Mouse (Mus musculus) frontal cortex, postnatal 14 days (tissue): ENCODE results near the gene Gm10715.
"Not testable (repeated sequence)": the region's sequence is repeated elsewhere in the genome, so short reads cannot be mapped to it uniquely, and the experiment has no call there.

Experiments
- DNase-seq, 2 experiments: peaks; one replicate each; pipeline ENCODE4 v3.0.0; 2022; ENCODE audit warnings: low spot score in 2 of 2

Gene Gm10715

DNA sequence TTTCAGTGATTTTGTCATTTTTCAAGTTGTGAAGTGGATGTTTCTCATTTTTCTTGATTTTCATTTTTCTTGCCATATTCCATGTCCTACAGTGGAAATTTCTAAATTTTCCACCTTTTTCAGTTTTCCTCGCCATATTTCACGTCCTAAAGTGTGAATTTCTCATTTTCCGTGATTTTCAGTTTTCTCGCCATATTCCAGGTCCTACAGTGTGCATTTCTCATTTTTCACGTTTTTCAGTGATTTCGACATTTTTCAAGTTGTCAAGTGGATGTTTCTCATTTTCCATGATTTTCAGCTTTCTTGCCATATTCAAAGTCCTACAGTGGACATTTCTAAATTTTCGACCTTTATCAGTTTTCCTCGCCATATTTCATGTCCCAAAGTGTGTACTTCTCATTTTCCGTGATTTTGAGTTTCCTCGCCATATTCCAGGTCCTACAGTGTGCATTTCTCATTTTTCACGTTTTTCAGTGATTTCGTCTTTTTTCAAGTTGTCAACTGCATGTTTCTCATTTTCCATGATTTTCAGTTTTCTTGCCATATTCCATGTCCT lies 11.7 kb upstream of the Gm10715 start, which contains the start of gene Gm10717:
Gm10717 (plus strand) TSS at position 506 of the 556 bp plus-strand sequence.
- peak in 1 of 2 experiments; percentile 39 for DNase-seq

GRCm38 (mm10) chr9:3025653-3026052 lies 11.0 kb upstream of the Gm10715 start:
- peak; percentile 11 to 73 for DNase-seq

- not testable (repeated sequence) for DNase-seq
Observed at GRCm38 (mm10) chr9:3026136-3026535, 10.5 kb upstream of the Gm10715 start.

- not testable (repeated sequence) for DNase-seq
Observed at GRCm38 (mm10) chr9:3026741-3027140, 9.9 kb upstream of the Gm10715 start.

DNA sequence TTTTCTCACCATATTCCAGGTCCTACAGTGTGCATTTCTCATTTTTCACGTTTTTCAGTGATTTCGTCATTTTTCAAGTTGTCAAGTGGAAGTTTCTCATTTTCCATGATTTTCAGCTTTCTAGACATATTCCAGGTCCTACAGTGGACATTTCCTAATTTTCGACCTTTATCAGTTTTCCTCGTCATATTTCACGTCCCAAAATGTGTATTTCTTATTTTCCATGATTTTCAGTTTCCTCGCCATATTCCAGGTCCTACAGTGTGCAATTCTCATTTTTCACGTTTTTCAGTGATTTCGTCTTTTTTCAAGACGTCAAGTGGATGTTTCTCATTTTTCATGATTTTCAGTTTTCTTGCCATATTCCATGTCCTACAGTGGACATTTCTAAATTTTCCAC lies 9.5 kb upstream of the Gm10715 start:
- DNase-seq: not testable (repeated sequence)

GRCm38 (mm10) chr9:3029276-3030000 lies 7.2 kb upstream of the Gm10715 start:
- peak in 1 of 2 experiments; percentile 55 for DNase-seq

DNA sequence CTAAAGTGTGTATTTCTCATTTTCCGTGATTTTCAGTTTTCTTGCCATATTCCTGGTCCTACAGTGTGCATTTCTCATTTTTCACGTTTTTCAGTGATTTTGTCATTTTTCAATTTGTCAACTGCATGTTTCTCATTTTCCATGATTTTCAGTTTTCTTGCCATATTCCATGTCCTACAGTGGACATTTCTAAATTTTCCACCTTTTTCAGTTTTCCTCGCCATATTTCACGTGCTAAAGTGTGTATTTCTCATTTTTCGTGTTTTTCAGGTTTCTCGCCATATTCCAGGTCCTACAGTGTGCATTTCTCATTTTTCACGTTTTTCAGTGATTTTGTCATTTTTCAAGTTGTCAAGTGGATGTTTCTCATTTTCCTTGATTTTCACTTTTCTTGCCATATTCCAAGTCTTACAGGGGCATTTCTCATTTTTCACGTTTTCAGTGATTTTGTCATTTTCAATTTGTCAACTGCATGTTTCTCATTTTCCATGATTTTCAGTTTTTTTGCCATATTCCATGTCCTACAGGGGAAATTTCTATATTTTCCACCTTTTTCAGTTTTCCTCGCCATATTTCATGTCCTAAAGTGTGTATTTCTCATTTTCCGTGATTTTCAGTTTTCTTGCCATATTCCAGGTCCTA lies 5.9 kb upstream of the Gm10715 start:
- DNase-seq: not testable (repeated sequence)

DNA sequence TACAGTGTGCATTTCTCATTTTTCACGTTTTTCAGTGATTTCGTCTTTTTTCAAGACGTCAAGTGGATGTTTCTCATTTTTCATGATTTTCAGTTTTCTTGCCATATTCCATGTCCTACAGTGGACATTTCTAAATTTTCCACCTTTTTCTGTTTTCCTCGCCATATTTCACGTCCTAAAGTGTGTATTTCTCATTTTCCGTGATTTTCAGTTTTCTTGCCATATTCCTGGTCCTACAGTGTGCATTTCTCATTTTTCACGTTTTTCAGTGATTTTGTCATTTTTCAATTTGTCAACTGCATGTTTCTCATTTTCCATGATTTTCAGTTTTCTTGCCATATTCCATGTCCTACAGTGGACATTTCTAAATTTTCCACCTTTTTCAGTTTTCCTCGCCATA lies 2.4 kb upstream of the Gm10715 start, which contains the start of gene Gm17535:
Gm17535 (plus strand) TSS at position 301 of the 400 bp plus-strand sequence.
- DNase-seq: not testable (repeated sequence)

DNA sequence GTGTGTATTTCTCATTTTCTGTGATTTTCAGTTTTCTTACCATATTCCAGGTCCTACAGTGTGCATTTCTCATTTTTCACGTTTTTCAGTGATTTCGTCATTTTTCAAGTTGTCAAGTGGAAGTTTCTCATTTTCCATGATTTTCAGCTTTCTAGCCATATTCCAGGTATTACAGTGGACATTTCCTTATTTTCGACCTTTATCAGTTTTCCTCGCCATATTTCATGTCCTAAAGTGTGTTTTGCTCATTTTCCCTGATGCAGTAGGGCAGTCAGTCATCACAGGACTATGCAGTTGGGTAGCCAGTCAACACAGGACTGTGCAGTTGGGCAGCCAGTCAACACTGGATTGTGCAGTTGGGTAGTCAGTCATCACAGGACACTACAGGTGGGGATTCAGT lies 1.5 kb downstream of the Gm10715 start:
- DNase-seq: not testable (repeated sequence)
